Mouse (Mus musculus) heart, adult 2 months (tissue): Measurements from ENCODE around the gene Trim44.

Experiments
- EP300 ChIP-seq: fragments of 200-500 bp; IDR thresholded peaks from 2 replicates; pipeline ENCODE4 v1.6.1; 2011; ENCODE audit warnings: low read depth, low read length, control low read depth; ENCODE audit not compliant: insufficient read depth
- POLR2A ChIP-seq: fragments of 200-500 bp; IDR thresholded peaks from 2 replicates; pipeline ENCODE4 v1.6.1; 2011; ENCODE audit warnings: mild to moderate bottlenecking, low read depth, low read length, control low read depth; ENCODE audit not compliant: insufficient read depth

DNA sequence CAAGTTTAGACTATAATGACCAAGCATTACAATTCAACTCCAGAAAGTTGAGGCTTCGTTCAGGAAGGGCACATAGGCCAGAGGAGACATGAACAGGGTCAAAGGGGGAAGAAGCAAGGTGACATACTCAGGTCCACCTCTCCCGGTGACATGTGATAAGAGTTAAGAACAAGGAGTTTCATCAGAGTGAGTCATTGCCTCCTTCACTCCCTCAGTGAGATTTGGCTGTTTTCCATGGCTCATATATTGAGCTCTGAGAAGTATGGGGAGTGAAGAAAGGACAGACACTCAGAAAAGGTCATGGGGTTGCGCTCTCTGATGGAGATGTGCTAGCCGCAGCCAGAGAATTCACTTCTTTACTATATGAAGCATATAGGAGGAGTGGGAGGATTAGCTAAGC lies 3.0 kb upstream of the Trim44 start:
- TF ChIP-seq EP300 (no peak), POLR2A (no peak)
